Mouse (Mus musculus) adrenal gland, postnatal 25 days (tissue): ENCODE measurements around the gene Eno1. TPM values are rescaled to one million over a fixed set of nuclear protein-coding genes. Genes with fewer than 3 reads are reported as not detected.

Source experiments
- DNase-seq: peaks from one replicate; pipeline ENCODE4 v3.0.0; 2021; ENCODE audit warnings: mixed read lengths
- total RNA-seq: library from RNA; stranded (reverse); gene quantifications from 2 replicates; pipeline ENCODE4 v1.2.3, GENCODE M21; 2021

Eno1 gene
- total RNA-seq, 1 experiment from 2014 or later = 428 TPM

- peak; percentile 82 for DNase-seq
These were observed 9.5 kb upstream of the Eno1 start for GRCm38 (mm10) chr4:150226818-150227688.

GRCm38 (mm10) chr4:150228581-150229348, 7.8 kb upstream of the Eno1 start:
- DNase-seq = no peak

- DNase-seq = no peak
These were observed 6.7 kb upstream of the Eno1 start for GRCm38 (mm10) chr4:150229747-150230390.

GRCm38 (mm10) chr4:150230460-150231407, 5.8 kb upstream of the Eno1 start:
- DNase-seq = no peak

- DNase-seq = no peak
These were observed 4.7 kb upstream of the Eno1 start for GRCm38 (mm10) chr4:150231871-150232270.

- DNase-seq = no peak
These were observed 1.8 kb upstream of the Eno1 start for GRCm38 (mm10) chr4:150234599-150235327.

- no peak for DNase-seq
These were observed 936 bp upstream of the Eno1 start for GRCm38 (mm10) chr4:150235585-150235984.

GRCm38 (mm10) chr4:150236031-150236430, 490 bp upstream of the Eno1 start:
- no peak for DNase-seq

- no peak for DNase-seq
These were observed 1.3 kb downstream of the Eno1 start for GRCm38 (mm10) chr4:150237636-150238361.

GRCm38 (mm10) chr4:150238433-150239086, 2.0 kb downstream of the Eno1 start:
- DNase-seq = no peak

GRCm38 (mm10) chr4:150239087-150239480, 2.6 kb downstream of the Eno1 start:
- DNase-seq = no peak

GRCm38 (mm10) chr4:150239503-150239902, 3.0 kb downstream of the Eno1 start:
- DNase-seq = no peak

GRCm38 (mm10) chr4:150239951-150240368, 3.4 kb downstream of the Eno1 start:
- DNase-seq = peak; percentile 42

- no peak for DNase-seq
These were observed 3.9 kb downstream of the Eno1 start for GRCm38 (mm10) chr4:150240381-150240886.

- DNase-seq = no peak
These were observed 5.2 kb downstream of the Eno1 start for GRCm38 (mm10) chr4:150241708-150242107.

- DNase-seq = no peak
These were observed 6.2 kb downstream of the Eno1 start for GRCm38 (mm10) chr4:150242745-150243144.

GRCm38 (mm10) chr4:150245876-150246275, 9.4 kb downstream of the Eno1 start:
- no peak for DNase-seq

GRCm38 (mm10) chr4:150248009-150248408, 11.5 kb downstream of the Eno1 start:
- DNase-seq = peak; percentile 72

GRCm38 (mm10) chr4:150248917-150249316, 12.4 kb downstream of the Eno1 start:
- DNase-seq = no peak
